Mouse (Mus musculus) ES-Bruce4 (cell line): ENCODE data around the gene Thada. TPM values are rescaled to one million over a fixed set of nuclear protein-coding genes. Genes with fewer than 3 reads are reported as not detected.

Experiments used
- H3K27ac ChIP-seq: 2 replicates; pipeline ENCODE4 v1.5.1; 2012; ENCODE audit warnings: low read length, inconsistent platforms; ENCODE audit not compliant: insufficient read depth
- H3K27me3 ChIP-seq: 2 replicates; pipeline ENCODE4 v1.6.1; 2012; ENCODE audit warnings: mild to moderate bottlenecking, low read length, inconsistent platforms; ENCODE audit not compliant: control insufficient read depth, poor library complexity, insufficient read depth, severe bottlenecking
- H3K36me3 ChIP-seq: 2 replicates; pipeline ENCODE4 v1.6.1; 2012; ENCODE audit warnings: inconsistent platforms, mild to moderate bottlenecking, low read length, moderate library complexity; ENCODE audit not compliant: control insufficient read depth, poor library complexity, insufficient read depth, severe bottlenecking
- H3K4me1 ChIP-seq: one replicate; pipeline ENCODE4 v1.8.1; 2011; ENCODE audit warnings: low read length; ENCODE audit not compliant: control insufficient read depth, insufficient read depth
- H3K4me3 ChIP-seq: 2 replicates; pipeline ENCODE4 v1.5.1; 2011; ENCODE audit warnings: low read depth, mild to moderate bottlenecking, low read length
- H3K9ac ChIP-seq: 2 replicates; pipeline ENCODE4 v1.6.1; 2012; ENCODE audit warnings: low read depth, mild to moderate bottlenecking, inconsistent platforms; ENCODE audit not compliant: poor library complexity, severe bottlenecking
- H3K9me3 ChIP-seq: replicated peaks from 2 replicates; pipeline ENCODE4 v1.6.1; 2012; ENCODE audit warnings: mild to moderate bottlenecking, low read length, inconsistent platforms; ENCODE audit not compliant: control insufficient read depth, poor library complexity, insufficient read depth, severe bottlenecking
- CTCF ChIP-seq: IDR thresholded peaks from one replicate; pipeline ENCODE4 v1.8.1; 2011; ENCODE audit warnings: low read depth, low read length
- EP300 ChIP-seq: IDR thresholded peaks from 2 replicates; pipeline ENCODE4 v1.6.1; 2011; ENCODE audit warnings: low read depth, low read length; ENCODE audit not compliant: insufficient read depth
- POLR2A ChIP-seq: IDR thresholded peaks from one replicate; pipeline ENCODE4 v1.8.1; 2011; ENCODE audit warnings: low read length; ENCODE audit not compliant: insufficient read depth
- polyA plus RNA-seq: library from polyadenylated mRNA; stranded (reverse); fragments of >200 nt; gene quantifications from 2 replicates; pipeline ENCODE4 v1.2.4, GENCODE M21; 2011; ENCODE audit warnings: low read depth; ENCODE audit not compliant: missing spikeins, insufficient read depth, insufficient read length

Thada gene
- polyA plus RNA-seq, 1 experiment: 38.0 TPM

- H3K9ac ChIP-seq: no peak overlapping the region
- H3K27ac ChIP-seq: no peak overlapping the region
- peaks cover 28% of the 10 kb centered on the region for H3K36me3 ChIP-seq
Observed at GRCm38 (mm10) chr17:84419326-84420275, 46.4 kb downstream of the Thada start.

DNA sequence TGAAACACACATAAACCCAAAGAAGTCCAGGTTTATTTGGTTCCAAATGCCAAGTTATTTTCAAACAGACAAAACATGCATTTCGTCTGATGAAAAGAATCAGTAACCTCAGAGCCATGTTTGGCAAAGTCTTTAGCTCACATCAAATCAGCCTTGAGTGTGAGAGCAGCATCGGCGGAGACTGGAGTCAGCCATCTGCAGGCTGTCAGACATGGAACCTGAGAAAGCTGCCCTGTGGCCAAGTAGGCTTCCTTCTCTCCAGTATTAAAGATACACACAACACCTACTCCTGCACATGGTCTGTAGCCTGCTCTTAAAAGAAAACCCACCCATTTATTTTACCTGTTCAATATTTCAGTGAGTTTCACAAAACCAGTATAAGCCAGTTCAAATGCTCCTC, 50.1 kb downstream of the Thada start:
- H3K9ac ChIP-seq: no peak overlapping the region

More at GRCm38 (mm10) chr17:84419326-84420275, 46.4 kb downstream of the Thada start:
- H3K9me3 ChIP-seq: no peaks in the 10 kb centered on the region
- H3K4me3 ChIP-seq: no peak overlapping the region
- H3K27me3 ChIP-seq: no peaks in the 10 kb centered on the region
- no peaks in the 10 kb centered on the region for H3K4me1 ChIP-seq
- TF ChIP-seq POLR2A: no peak
- no peak for TF ChIP-seq CTCF
- TF ChIP-seq EP300: no peak

DNA sequence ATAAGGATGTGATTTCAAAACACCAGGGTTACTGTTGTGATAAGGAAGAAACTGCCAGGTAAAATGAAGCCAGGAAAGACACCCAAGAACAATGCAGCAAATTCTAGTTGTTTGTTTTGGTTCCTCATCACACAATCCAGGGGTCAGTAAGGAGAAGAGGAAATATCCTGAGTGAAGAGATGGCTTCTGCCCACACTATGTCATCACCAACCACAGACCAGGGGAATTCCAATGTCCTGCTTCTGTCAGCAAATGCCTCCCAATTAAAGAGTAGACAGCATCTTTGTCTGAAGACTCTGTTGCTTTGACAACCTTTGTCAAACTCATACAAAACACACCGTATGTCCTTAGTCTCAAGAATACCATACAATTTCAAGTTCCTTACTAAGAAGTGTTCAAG, 57.3 kb downstream of the Thada start:
- Histone ChIP-seq H3K9me3 (no peaks in the 10 kb centered on the region), H3K4me3 (no peak overlapping the region), H3K9ac (no peak overlapping the region), H3K27me3 (no peaks in the 10 kb centered on the region), H3K27ac (no peak overlapping the region), H3K36me3 (peaks cover 5% of the 10 kb centered on the region; the same call in 1 of the 2 replicates), H3K4me1 (no peaks in the 10 kb centered on the region)
- TF ChIP-seq CTCF (no peak), POLR2A (no peak), EP300 (no peak)

More for the DNA sequence above, 50.1 kb downstream of the Thada start:
- H3K4me3 ChIP-seq: no peak overlapping the region
- no peaks in the 10 kb centered on the region for H3K9me3 ChIP-seq
- H3K4me1 ChIP-seq: no peaks in the 10 kb centered on the region
- H3K36me3 ChIP-seq: peaks cover 13% of the 10 kb centered on the region
- TF ChIP-seq POLR2A (no peak), CTCF (no peak), EP300 (no peak)
- no peak overlapping the region for H3K27ac ChIP-seq
- no peaks in the 10 kb centered on the region for H3K27me3 ChIP-seq

DNA sequence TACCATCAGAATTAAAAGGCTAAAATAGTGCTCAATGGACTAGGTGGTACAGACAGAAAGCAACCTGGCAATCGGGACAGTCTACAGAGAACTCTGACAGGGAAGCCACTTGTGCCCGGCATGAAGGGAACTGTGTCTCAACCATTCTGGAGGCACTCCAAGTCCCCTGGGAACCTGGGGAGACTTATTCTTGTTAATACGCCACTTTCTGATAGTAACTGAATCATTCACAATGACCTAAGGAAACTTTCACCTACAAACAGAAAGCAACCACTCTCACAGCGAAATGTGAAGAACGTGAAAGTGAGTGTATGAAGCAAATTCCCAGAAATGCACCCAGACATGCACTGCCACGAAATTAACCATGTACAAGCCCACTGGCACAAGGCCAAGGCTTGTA, 60.4 kb downstream of the Thada start:
- peaks cover 5% of the 10 kb centered on the region; the same call in 1 of the 2 replicates for H3K36me3 ChIP-seq
- no peak overlapping the region for H3K4me3 ChIP-seq
- H3K4me1 ChIP-seq: no peaks in the 10 kb centered on the region
- H3K27me3 ChIP-seq: no peaks in the 10 kb centered on the region
- no peak for TF ChIP-seq CTCF
- TF ChIP-seq EP300: no peak
- no peak for TF ChIP-seq POLR2A
- H3K9me3 ChIP-seq: no peaks in the 10 kb centered on the region
- no peak overlapping the region for H3K9ac ChIP-seq
- no peak overlapping the region for H3K27ac ChIP-seq

DNA sequence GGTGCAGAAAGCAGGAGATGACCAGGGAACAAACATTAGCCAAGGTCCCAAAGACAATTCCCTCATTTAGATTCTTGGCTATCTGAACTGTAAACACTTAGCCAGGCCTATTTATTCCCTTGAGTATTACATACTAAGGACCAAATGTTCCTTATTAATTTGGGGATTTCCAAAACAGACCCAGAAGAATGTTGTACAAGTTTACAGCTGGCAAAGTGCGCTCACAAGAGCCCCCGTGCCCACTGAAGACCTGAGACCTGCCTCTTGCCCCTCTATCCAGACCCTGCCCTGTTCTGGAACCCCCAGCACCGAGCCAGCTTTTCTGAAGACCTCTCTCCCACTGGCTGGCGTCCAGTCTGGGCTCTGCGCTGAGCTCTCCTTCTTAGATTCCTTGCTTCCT, 64.2 kb downstream of the Thada start:
- Histone ChIP-seq H3K9me3 (no peaks in the 10 kb centered on the region), H3K27me3 (no peaks in the 10 kb centered on the region), H3K4me3 (no peak overlapping the region), H3K9ac (no peak overlapping the region), H3K27ac (no peak overlapping the region), H3K36me3 (peaks cover 4% of the 10 kb centered on the region; the same call in 1 of the 2 replicates), H3K4me1 (no peaks in the 10 kb centered on the region)
- no peak for TF ChIP-seq EP300

DNA sequence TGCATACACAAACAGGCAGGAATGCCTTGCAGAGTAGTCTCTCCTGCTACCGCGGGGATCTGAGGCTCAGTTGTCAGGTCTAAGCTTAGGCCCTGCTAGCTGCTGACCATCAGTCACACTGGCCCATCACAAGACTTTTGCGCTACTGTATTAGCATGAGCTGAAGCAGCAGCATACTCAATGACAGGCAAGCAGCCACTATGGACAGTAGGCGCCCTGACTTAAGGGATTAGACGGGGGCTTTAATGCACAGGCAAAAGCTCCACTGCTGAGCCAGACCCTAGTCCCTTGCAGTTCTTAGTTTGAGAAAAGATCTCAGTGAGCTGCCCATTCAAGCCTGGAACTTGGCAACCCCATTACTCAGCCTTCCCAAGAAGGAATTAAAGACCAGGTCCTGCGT, 66.6 kb downstream of the Thada start:
- no peak overlapping the region for H3K4me3 ChIP-seq
- no peaks in the 10 kb centered on the region for H3K27me3 ChIP-seq
- H3K9ac ChIP-seq: no peak overlapping the region
- no peaks in the 10 kb centered on the region for H3K4me1 ChIP-seq
- no peaks in the 10 kb centered on the region for H3K9me3 ChIP-seq
- H3K36me3 ChIP-seq: peaks cover 8% of the 10 kb centered on the region; the same call in 1 of the 2 replicates
- TF ChIP-seq CTCF (no peak), EP300 (no peak), POLR2A (no peak)
- no peak overlapping the region for H3K27ac ChIP-seq
